ENCODE assay signal across 12 mouse cellular contexts in genomic region chr13:60071595-60071994, GRCm38 (mm10).
DNase-seq lines count a peak whose midpoint lies in the region; ATAC-seq lines count a peak whose summit lies in the region.
"Had no signal": no experiment of that assay in that cellular context is flagged by ENCODE, and none has a peak within 500 bp of the region (broad histone marks: within the 10 kb centered on the region; RNA-seq: fewer than 3 reads in every experiment).

No protein-coding gene starts in this region.

- peaks cover 12% of the 10 kb centered on the region; the same call in 1 of the 2 replicates for H3K4me1 ChIP-seq in kidney, embryonic 14.5 days (ENCODE audit: control insufficient read depth, insufficient read depth, low read length)
- H3K4me1 ChIP-seq in limb, embryonic 11.5 days (ENCODE audit: control insufficient read depth, insufficient read depth, low read length), result peaks cover 20% of the 10 kb centered on the region
- H3K4me1 ChIP-seq in hindbrain, embryonic 16.5 days (ENCODE audit: control insufficient read depth, insufficient read depth, low read depth, low read length), result peaks cover 3% of the 10 kb centered on the region; the same call in 1 of the 2 replicates
- H3K4me1 ChIP-seq: forebrain, embryonic 15.5 days; liver, embryonic 12.5 days had no signal

- no peak for ATAC-seq in kidney, embryonic 14.5 days (ENCODE audit: low FRiP score, low TSS enrichment)
- no peak for ATAC-seq in limb, embryonic 11.5 days (ENCODE audit: insufficient number of reproducible peaks, low FRiP score, low TSS enrichment, low read depth)
- ATAC-seq in hindbrain, embryonic 16.5 days, result no peak
- ATAC-seq: forebrain, embryonic 15.5 days; liver, embryonic 12.5 days had no signal

- intact Hi-C loops in gastrocnemius, postnatal 14 days (cut with DNase I; ENCODE audit: low total_unique reads), result no loop called here

- H3K4me2 ChIP-seq in kidney, embryonic 14.5 days (replicated peaks; ENCODE audit: low read depth, low read length), result no peak overlapping the region
- no peak overlapping the region for H3K4me2 ChIP-seq in limb, embryonic 11.5 days (ENCODE audit: low read depth, severe bottlenecking)
- H3K4me2 ChIP-seq in hindbrain, embryonic 16.5 days (ENCODE audit: low read length), result no peak overlapping the region
- H3K4me2 ChIP-seq: forebrain, embryonic 15.5 days; liver, embryonic 12.5 days had no signal

- H3K27ac ChIP-seq in kidney, embryonic 14.5 days (ENCODE audit: low read depth, low read length), result no peak overlapping the region
- H3K27ac ChIP-seq in limb, embryonic 11.5 days (replicated peaks; ENCODE audit: low read depth, low read length), result peak overlapping the region; percentile 44; the same call in 1 of the 2 replicates
- no peak overlapping the region for H3K27ac ChIP-seq in hindbrain, embryonic 16.5 days (ENCODE audit: low read depth, low read length)
- H3K27ac ChIP-seq: forebrain, embryonic 15.5 days; liver, embryonic 12.5 days had no signal

- 37% methylated on average over 9 of the region's 9 CpGs for WGBS in kidney, embryonic 14.5 days
- 36% methylated on average over 9 of the region's 9 CpGs for WGBS in limb, embryonic 11.5 days
- WGBS in hindbrain, embryonic 16.5 days, result 49% methylated on average over 9 of the region's 9 CpGs

- no peaks in the 10 kb centered on the region for H3K9me3 ChIP-seq in kidney, embryonic 14.5 days (ENCODE audit: control insufficient read depth, low read length)
- no peaks in the 10 kb centered on the region for H3K9me3 ChIP-seq in limb, embryonic 11.5 days (ENCODE audit: control insufficient read depth, low read length)
- no peaks in the 10 kb centered on the region for H3K9me3 ChIP-seq in hindbrain, embryonic 16.5 days (ENCODE audit: control insufficient read depth, low read length)
- H3K9me3 ChIP-seq: forebrain, embryonic 15.5 days; liver, embryonic 12.5 days had no signal

- no peaks in the 10 kb centered on the region for H3K27me3 ChIP-seq in kidney, embryonic 14.5 days (ENCODE audit: control insufficient read depth, insufficient read depth, low read length)
- H3K27me3 ChIP-seq in limb, embryonic 11.5 days (ENCODE audit: control insufficient read depth, insufficient read depth, low read length), result no peaks in the 10 kb centered on the region
- no peaks in the 10 kb centered on the region for H3K27me3 ChIP-seq in hindbrain, embryonic 16.5 days (replicated peaks; ENCODE audit: control insufficient read depth, insufficient read depth, low read length)
- H3K27me3 ChIP-seq: forebrain, embryonic 15.5 days; liver, embryonic 12.5 days had no signal

- no peak overlapping the region for H3K9ac ChIP-seq in kidney, embryonic 14.5 days (ENCODE audit: low read depth, low read length)
- no peak overlapping the region for H3K9ac ChIP-seq in limb, embryonic 11.5 days (ENCODE audit: low read length)
- H3K9ac ChIP-seq in hindbrain, embryonic 16.5 days (ENCODE audit: low read depth, low read length), result no peak overlapping the region
- H3K9ac ChIP-seq: forebrain, embryonic 15.5 days; liver, embryonic 12.5 days had no signal

- no peak overlapping the region for H3K4me3 ChIP-seq in kidney, embryonic 14.5 days (ENCODE audit: low read length)
- H3K4me3 ChIP-seq in limb, embryonic 11.5 days (ENCODE audit: low read depth, low read length), result no peak overlapping the region
- no peak overlapping the region for H3K4me3 ChIP-seq in hindbrain, embryonic 16.5 days (ENCODE audit: low read length)
- H3K4me3 ChIP-seq: forebrain, embryonic 15.5 days; liver, embryonic 12.5 days had no signal

- H3K36me3 ChIP-seq in kidney, embryonic 14.5 days (ENCODE audit: control insufficient read depth, insufficient read depth, low read length), result no peaks in the 10 kb centered on the region
- H3K36me3 ChIP-seq in limb, embryonic 11.5 days (ENCODE audit: control insufficient read depth, insufficient read depth, low read length), result no peaks in the 10 kb centered on the region
- H3K36me3 ChIP-seq in hindbrain, embryonic 16.5 days (ENCODE audit: control insufficient read depth, insufficient read depth, low read length), result no peaks in the 10 kb centered on the region
- H3K36me3 ChIP-seq: forebrain, embryonic 15.5 days; liver, embryonic 12.5 days had no signal

- DNase-seq in embryo, embryonic 11 days, result peak; percentile 43
- DNase-seq in embryo, embryonic 10.5 days (ENCODE audit: low spot score), result no peak
- peak; percentile 12 to 18 for DNase-seq in kidney, postnatal 36 days
- peak; percentile 80 for DNase-seq in gastrocnemius, postnatal 14 days
- DNase-seq in limb, embryonic 11.5 days (ENCODE audit: low spot score), result no peak
- DNase-seq in right cerebral cortex, postnatal 14 days, result no peak
- DNase-seq: cerebellum, postnatal 36 days; thymus, adult 18-20 months had no signal

Comparison
In these comparisons a context has a peak if more than half of its experiments do, and no peak if none do; other contexts are left out.
1. DNase-seq: peak in embryo, embryonic 11 days (single experiment), kidney, postnatal 36 days (2 of 2) and gastrocnemius, postnatal 14 days (single experiment); none in embryo, embryonic 10.5 days (single experiment), limb, embryonic 11.5 days (single experiment) and right cerebral cortex, postnatal 14 days (single experiment).